Mouse (Mus musculus) stomach, postnatal 0 days (tissue): ENCODE results near the gene Vdr.

Experiments
- CTCF ChIP-seq: IDR thresholded peaks from 2 replicates; pipeline ENCODE4 v1.5.1; 2016; ENCODE audit warnings: antibody characterized with exemption, low read depth, mild to moderate bottlenecking, moderate library complexity
- EP300 ChIP-seq: optimal IDR thresholded peaks from 2 replicates; pipeline ENCODE3; 2016; ENCODE audit warnings: antibody characterized with exemption

GRCm38 (mm10) chr15:97826588-97827261, 83.7 kb downstream of the Vdr start:
- TF ChIP-seq CTCF, result no peak
- no peak for TF ChIP-seq EP300
